Mouse (Mus musculus): ENCODE measurements around the gene Polq. TPM values are rescaled to one million over a fixed set of nuclear protein-coding genes. Genes with fewer than 3 reads are reported as not detected.
"Not testable (repeated sequence)": the region's sequence is repeated elsewhere in the genome, so short reads cannot be mapped to it uniquely, and the experiment has no call there.

The Polq gene
- polyA plus RNA-seq, 1 experiment, result not detected

GRCm38 (mm10) chr16:37027581-37027980, 16.0 kb downstream of the Polq start:
- Histone ChIP-seq H3K4me1 (ENCODE audit: control insufficient read depth, insufficient read depth, insufficient read length, low read length) (no peaks in the 10 kb centered on the region), H3K4me3 (ENCODE audit: insufficient read depth, low read depth, low read length) (no peak overlapping the region), H3K27ac (replicated peaks; ENCODE audit: low read depth, low read length) (no peak overlapping the region)

GRCm38 (mm10) chr16:37031996-37032395, 20.4 kb downstream of the Polq start:
- Histone ChIP-seq H3K4me3 (ENCODE audit: insufficient read depth, low read depth, low read length) (no peak overlapping the region), H3K4me1 (ENCODE audit: control insufficient read depth, insufficient read depth, insufficient read length, low read length) (no peaks in the 10 kb centered on the region), H3K27ac (replicated peaks; ENCODE audit: low read depth, low read length) (no peak overlapping the region)

- Histone ChIP-seq H3K4me3 (ENCODE audit: insufficient read depth, low read depth, low read length) (no peak overlapping the region), H3K4me1 (ENCODE audit: control insufficient read depth, insufficient read depth, insufficient read length, low read length) (no peaks in the 10 kb centered on the region), H3K27ac (replicated peaks; ENCODE audit: low read depth, low read length) (no peak overlapping the region)
Observed at GRCm38 (mm10) chr16:37034751-37035150, 23.2 kb downstream of the Polq start.

GRCm38 (mm10) chr16:37059631-37060030, 48.0 kb downstream of the Polq start:
- Histone ChIP-seq H3K27ac (replicated peaks; ENCODE audit: low read depth, low read length) (no peak overlapping the region), H3K4me3 (ENCODE audit: insufficient read depth, low read depth, low read length) (no peak overlapping the region), H3K4me1 (ENCODE audit: control insufficient read depth, insufficient read depth, insufficient read length, low read length) (no peaks in the 10 kb centered on the region)

- Histone ChIP-seq H3K4me3 (ENCODE audit: insufficient read depth, low read depth, low read length) (no peak overlapping the region), H3K27ac (replicated peaks; ENCODE audit: low read depth, low read length) (no peak overlapping the region)
Observed at GRCm38 (mm10) chr16:37061261-37061660, 49.7 kb downstream of the Polq start.

GRCm38 (mm10) chr16:37072354-37072753, 60.8 kb downstream of the Polq start:
- Histone ChIP-seq H3K27ac (replicated peaks; ENCODE audit: low read depth, low read length) (no peak overlapping the region), H3K4me1 (ENCODE audit: control insufficient read depth, insufficient read depth, insufficient read length, low read length) (no peaks in the 10 kb centered on the region), H3K4me3 (ENCODE audit: insufficient read depth, low read depth, low read length) (no peak overlapping the region)

More at GRCm38 (mm10) chr16:37061261-37061660, 49.7 kb downstream of the Polq start:
- H3K4me1 ChIP-seq (ENCODE audit: control insufficient read depth, insufficient read depth, insufficient read length, low read length), result no peaks in the 10 kb centered on the region

GRCm38 (mm10) chr16:37089648-37090047, 78.1 kb downstream of the Polq start:
- H3K27ac ChIP-seq (replicated peaks; ENCODE audit: low read depth, low read length), result no peak overlapping the region
- no peaks in the 10 kb centered on the region for H3K4me1 ChIP-seq (ENCODE audit: control insufficient read depth, insufficient read depth, insufficient read length, low read length)
- H3K4me3 ChIP-seq (ENCODE audit: insufficient read depth, low read depth, low read length), result no peak overlapping the region

- no peak overlapping the region for H3K27ac ChIP-seq (replicated peaks; ENCODE audit: low read depth, low read length)
Observed at GRCm38 (mm10) chr16:37094169-37094833, 82.7 kb downstream of the Polq start.

GRCm38 (mm10) chr16:37108763-37109162, 97.2 kb downstream of the Polq start:
- Histone ChIP-seq H3K4me1 (ENCODE audit: control insufficient read depth, insufficient read depth, insufficient read length, low read length) (no peaks in the 10 kb centered on the region), H3K4me3 (ENCODE audit: insufficient read depth, low read depth, low read length) (no peak overlapping the region), H3K27ac (replicated peaks; ENCODE audit: low read depth, low read length) (no peak overlapping the region)

More at GRCm38 (mm10) chr16:37094169-37094833, 82.7 kb downstream of the Polq start:
- no peaks in the 10 kb centered on the region for H3K4me1 ChIP-seq (ENCODE audit: control insufficient read depth, insufficient read depth, insufficient read length, low read length)
- no peak overlapping the region for H3K4me3 ChIP-seq (ENCODE audit: insufficient read depth, low read depth, low read length)

GRCm38 (mm10) chr16:37109285-37109684, 97.7 kb downstream of the Polq start:
- H3K27ac ChIP-seq (replicated peaks; ENCODE audit: low read depth, low read length), result no peak overlapping the region
- H3K4me1 ChIP-seq (ENCODE audit: control insufficient read depth, insufficient read depth, insufficient read length, low read length), result no peaks in the 10 kb centered on the region
- H3K4me3 ChIP-seq (ENCODE audit: insufficient read depth, low read depth, low read length), result no peak overlapping the region

- H3K4me1 ChIP-seq (ENCODE audit: control insufficient read depth, insufficient read depth, insufficient read length, low read length); H3K27ac ChIP-seq (replicated peaks; ENCODE audit: low read depth, low read length); H3K4me3 ChIP-seq (ENCODE audit: insufficient read depth, low read depth, low read length): not testable (repeated sequence)
Observed at GRCm38 (mm10) chr16:37125190-37125589, 113.6 kb downstream of the Polq start.

Other genes starting within 250 kb of the Polq start
- 1.2 and 4.3 TPM in 2 replicates for gene Slc15a2, start 226.8 kb upstream of the Polq start, polyA plus RNA-seq (2012; ENCODE audit: insufficient read depth, insufficient read length, missing spikeins)
- 15.3 and 17.4 TPM in 2 replicates for gene Iqcb1, start 183.4 kb upstream of the Polq start, polyA plus RNA-seq (2012; ENCODE audit: insufficient read depth, insufficient read length, missing spikeins)
- 9.2 and 10.5 TPM in 2 replicates for gene Eaf2, start 136.8 kb upstream of the Polq start, polyA plus RNA-seq (2012; ENCODE audit: insufficient read depth, insufficient read length, missing spikeins)
- gene Golgb1, start 136.6 kb upstream of the Polq start, polyA plus RNA-seq (2012; ENCODE audit: insufficient read depth, insufficient read length, missing spikeins), result 18.4 and 23.8 TPM in 2 replicates
- 5.9 and 7.8 TPM in 2 replicates for gene Hcls1, start 76.8 kb upstream of the Polq start, polyA plus RNA-seq (2012; ENCODE audit: insufficient read depth, insufficient read length, missing spikeins)
- 3.1 and 4.8 TPM in 2 replicates for gene Fbxo40, start 21.3 kb upstream of the Polq start, polyA plus RNA-seq (2012; ENCODE audit: insufficient read depth, insufficient read length, missing spikeins)